Mouse (Mus musculus) gastrocnemius, adult 2 months (tissue): ENCODE measurements around the gene Klhl5. TPM values are rescaled to one million over a fixed set of nuclear protein-coding genes. Genes with fewer than 3 reads are reported as not detected.
A peak's percentile ranks its signal among the peaks of the same experiment; 100 is the strongest.

Source experiments
- DNase-seq: peaks from one replicate; pipeline ENCODE4 v3.0.0; 2022
- H3K27ac ChIP-seq: fragments of 200-600 bp; 2 replicates; pipeline ENCODE4 v1.8.1; 2022; ENCODE audit warnings: mild to moderate bottlenecking
- H3K4me3 ChIP-seq: fragments of 200-600 bp; 2 replicates; pipeline ENCODE4 v1.8.1; 2022; ENCODE audit warnings: mild to moderate bottlenecking, moderate library complexity
- CTCF ChIP-seq: fragments of 200-600 bp; IDR thresholded peaks from 2 replicates; pipeline ENCODE4 v1.8.1; 2022; ENCODE audit warnings: antibody characterized with exemption, mild to moderate bottlenecking, moderate library complexity
- intact Hi-C: fragments of 180-260 bp; cut with DNase I; formaldehyde crosslinking; loops from one replicate; pipeline ENCODE4 v1.15.1; 2025
- total RNA-seq, 2 experiments: library from RNA; stranded (reverse); gene quantifications; 2 replicates each; pipeline ENCODE4 v1.2.3; 2021

The Klhl5 gene
- total RNA-seq, 2 experiments from 2014 or later = 5.1 to 5.9 TPM

- H3K27ac ChIP-seq = no peak overlapping the region
- intact Hi-C loops = no loop called here
- no peak for DNase-seq
- no peak overlapping the region for H3K4me3 ChIP-seq
- no peak for TF ChIP-seq CTCF
Observed at GRCm38 (mm10) chr5:65182268-65182667, 74.9 kb downstream of the Klhl5 start.

- Histone ChIP-seq H3K4me3 (no peak overlapping the region), H3K27ac (no peak overlapping the region)
- intact Hi-C loops = loop anchor here (10.0 kb wide), 1 partner anchor 107 kb away; no protein-coding TSS in a partner anchor
- no peak for DNase-seq
- TF ChIP-seq CTCF = no peak
Observed at GRCm38 (mm10) chr5:65191601-65192000, 84.3 kb downstream of the Klhl5 start.

DNA sequence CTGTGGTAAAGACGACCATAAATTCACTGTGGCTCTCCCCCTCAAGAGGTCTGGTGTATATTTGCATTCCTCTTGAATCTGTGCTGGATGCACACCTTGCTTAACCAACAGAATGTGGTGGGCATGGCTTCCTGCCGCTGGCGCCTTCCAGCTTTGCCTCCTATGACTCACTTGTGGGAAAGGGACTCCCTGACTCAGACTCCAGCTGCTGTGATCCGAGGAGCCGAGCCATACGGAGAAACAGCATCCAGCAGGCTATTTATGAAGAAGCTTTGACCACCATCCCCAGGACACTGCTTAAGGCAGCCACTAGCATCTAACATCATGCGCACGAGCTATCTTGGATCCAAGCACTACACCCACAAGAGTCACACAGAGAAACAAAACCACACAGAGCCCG lies 87.1 kb downstream of the Klhl5 start:
- intact Hi-C loops = loop anchor here (10.0 kb wide), 1 partner anchor 110 kb away; no protein-coding TSS in a partner anchor
- DNase-seq = peak; percentile 27
- Histone ChIP-seq H3K4me3 (no peak overlapping the region), H3K27ac (no peak overlapping the region)
- TF ChIP-seq CTCF = no peak

DNA sequence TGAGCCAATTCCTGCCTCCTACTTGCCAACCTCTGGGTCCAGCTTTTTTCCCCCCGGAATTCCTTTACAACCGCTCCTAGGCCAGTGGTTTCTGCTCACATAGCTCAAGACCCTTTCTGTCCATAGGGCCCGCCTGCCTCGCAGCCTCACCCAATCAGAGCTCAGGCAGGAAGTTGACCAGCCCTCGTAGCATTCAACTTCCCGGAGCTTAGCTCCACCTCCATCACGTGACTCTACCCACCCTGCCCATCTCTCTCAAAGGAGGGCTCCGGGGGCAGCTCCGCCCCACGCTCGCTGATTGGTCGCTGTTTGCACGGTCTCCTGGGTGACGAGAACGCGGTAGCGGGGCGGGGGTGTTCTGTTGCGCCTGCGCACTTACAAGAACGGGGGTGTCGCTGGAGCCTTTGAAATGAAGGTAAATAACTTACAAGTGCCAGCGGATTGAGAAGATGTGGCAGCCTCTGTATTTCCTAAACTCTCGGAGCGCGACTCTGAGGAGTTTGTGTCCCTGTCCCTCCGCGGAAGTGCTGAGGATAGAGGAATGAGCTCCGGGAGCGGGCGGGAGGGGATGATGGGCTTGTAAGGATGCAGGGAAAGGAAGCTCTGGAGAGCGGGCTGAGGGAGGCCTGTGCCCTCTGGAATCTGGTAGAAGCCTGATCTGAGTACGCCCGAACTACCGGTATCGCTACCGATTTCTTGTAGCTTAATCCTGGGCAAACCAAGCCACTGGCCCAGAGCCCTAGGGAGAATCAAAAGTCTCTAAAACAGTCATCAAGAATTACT lies 92.2 kb downstream of the Klhl5 start, which contains the start of gene Wdr19:
TSS of gene Wdr19 (plus strand) at position 351 of the 783 bp plus-strand sequence.
- intact Hi-C loops = loop anchor here (10.0 kb wide), 1 partner anchor 115 kb away; no protein-coding TSS in a partner anchor
- DNase-seq = peak; percentile 99
- TF ChIP-seq CTCF = no peak
- Histone ChIP-seq H3K27ac (peak within 1 kb of the TSS; percentile 93), H3K4me3 (peak within 1 kb of the TSS; percentile 87)

DNA sequence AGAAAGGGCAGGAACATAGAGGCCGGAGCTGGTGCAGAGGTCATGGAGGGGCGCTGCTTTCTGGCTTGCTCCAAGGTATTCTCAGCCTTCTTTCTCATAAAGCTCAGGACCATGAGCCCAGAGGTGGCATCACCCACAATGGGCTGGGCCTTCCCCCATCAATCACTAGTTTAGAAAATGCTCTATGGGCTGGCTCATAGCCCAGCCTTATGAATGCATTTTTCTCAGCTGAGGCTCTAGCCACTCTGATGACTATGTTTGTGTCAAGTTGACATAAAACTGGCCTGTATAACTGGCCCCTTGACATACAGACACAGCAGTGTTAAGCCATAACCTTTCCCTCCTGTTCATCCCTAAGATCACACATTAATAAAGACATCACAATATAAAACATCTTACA lies 97.4 kb downstream of the Klhl5 start:
- Histone ChIP-seq H3K27ac (no peak overlapping the region), H3K4me3 (no peak overlapping the region)
- intact Hi-C loops = no loop called here
- no peak for TF ChIP-seq CTCF
- DNase-seq = no peak

DNA sequence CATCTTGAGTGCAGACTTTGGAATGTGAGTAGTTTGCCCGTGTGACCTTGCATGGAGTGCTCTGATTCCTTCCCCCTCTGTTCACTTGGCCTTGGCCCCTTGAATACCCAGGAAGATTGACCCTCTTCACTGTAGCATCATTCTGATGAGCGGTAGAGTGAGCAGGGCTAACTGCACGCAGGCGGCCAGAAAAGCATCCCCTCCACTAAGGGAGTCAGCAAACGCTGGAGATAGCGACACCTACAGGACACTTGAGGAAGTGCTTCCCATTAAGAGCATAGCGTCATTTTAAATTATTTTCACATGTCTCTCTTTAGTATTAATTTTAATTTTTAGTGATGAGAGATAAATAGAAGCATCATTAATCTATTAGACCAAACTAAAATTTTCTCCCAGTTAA lies 106.0 kb downstream of the Klhl5 start:
- DNase-seq = peak; percentile 52
- Histone ChIP-seq H3K27ac (no peak overlapping the region), H3K4me3 (no peak overlapping the region)
- TF ChIP-seq CTCF = peak; percentile 95; the same call in 1 of the 2 replicates
- intact Hi-C loops = loop anchor here (1.0 to 10.0 kb wide), 3 partner anchors 139 to 329 kb away; no protein-coding TSS in a partner anchor

Other genes with a start within 250 kb of the Klhl5 start
- gene Tlr1, start 174.0 kb upstream of the Klhl5 start, total RNA-seq = under 1 TPM; 0.08 to 0.10 TPM
- under 1 TPM; 0.28 to 0.36 TPM for gene Tlr6, start 147.4 kb upstream of the Klhl5 start, total RNA-seq
- 10 to 100 TPM in 1 of 2 experiments, 1 to 10 TPM in 1; 7.6 to 14.1 TPM for gene Fam114a1, start 137.5 kb upstream of the Klhl5 start, total RNA-seq
- not detected for gene Tmem156, start 15.4 kb upstream of the Klhl5 start, total RNA-seq
- 1 to 10 TPM in 1 of 2 experiments, under 1 TPM in 1; 0.95 to 1.7 TPM for gene Wdr19, start 92.2 kb downstream of the Klhl5 start, total RNA-seq
- gene Rfc1, start 228.1 kb downstream of the Klhl5 start, total RNA-seq = 10 to 100 TPM; 26.3 to 27.7 TPM
- gene Klb, start 240.8 kb downstream of the Klhl5 start, total RNA-seq = under 1 TPM in 1 of 2 experiments, not detected in 1; 0.20 TPM